Mouse (Mus musculus) liver, embryonic 14.5 days (tissue): ENCODE data around the gene Gpsm3. TPM values are rescaled to one million over a fixed set of nuclear protein-coding genes. Genes with fewer than 3 reads are reported as not detected.

Experiments used
- ATAC-seq: fragments of 200-750 bp; cut with Nextera tagmentation; 2 replicates; pipeline ENCODE4 v1.8.0; 2017; ENCODE audit warnings: moderate number of reproducible peaks, mild to moderate bottlenecking, moderate library complexity; ENCODE audit not compliant: insufficient read depth
- DNase-seq, 3 experiments: peaks; one replicate each; pipeline ENCODE4 v3.0.0-alpha.2; 2012 to 2013; ENCODE audit warnings: low read depth in 3 of 3, low spot score in 3 of 3
- H3K27ac ChIP-seq: fragments of 300-500 bp; sonication (generic); 2 replicates; pipeline ENCODE4 v1.5.1; 2014; ENCODE audit warnings: moderate library complexity, mild to moderate bottlenecking, control low read depth, inconsistent platforms
- H3K27me3 ChIP-seq: fragments of 300-500 bp; sonication (generic); 2 replicates; pipeline ENCODE4 v1.6.1; 2014; ENCODE audit warnings: mild to moderate bottlenecking, low read length, moderate library complexity; ENCODE audit not compliant: control insufficient read depth, insufficient read depth
- H3K36me3 ChIP-seq: fragments of 300-500 bp; sonication (generic); replicated peaks from 2 replicates; pipeline ENCODE4 v1.6.1; 2014; ENCODE audit warnings: low read depth; ENCODE audit not compliant: control insufficient read depth, insufficient read depth
- H3K4me1 ChIP-seq, 2 experiments: fragments of 200-500 bp in 1 of 2; fragments of 300-500 bp in 1 of 2; sonication (generic) in 1 of 2; replicated peaks; 2 replicates each; pipeline ENCODE4 v1.6.1; 2012 to 2014; ENCODE audit warnings: antibody characterized with exemption in 1 of 2, inconsistent platforms in 1 of 2, low read length in 1 of 2; ENCODE audit not compliant: control insufficient read depth in 2 of 2, insufficient read depth in 2 of 2
- H3K4me2 ChIP-seq: fragments of 300-500 bp; sonication (generic); 2 replicates; pipeline ENCODE4 v1.6.1; 2014; ENCODE audit warnings: low read depth, mild to moderate bottlenecking, control low read depth, moderate library complexity
- H3K4me3 ChIP-seq, 2 experiments: fragments of 200-500 bp in 1 of 2; fragments of 300-500 bp in 1 of 2; sonication (generic) in 1 of 2; 2 replicates each; pipeline ENCODE4 v1.5.1; 2012 to 2014; ENCODE audit warnings: low read depth in 2 of 2, low read length in 2 of 2, mild to moderate bottlenecking in 2 of 2, control low read depth in 1 of 2, inconsistent platforms in 1 of 2, moderate library complexity in 1 of 2; ENCODE audit not compliant: insufficient read depth in 1 of 2
- H3K9ac ChIP-seq: fragments of 300-500 bp; sonication (generic); replicated peaks from 2 replicates; pipeline ENCODE4 v1.6.1; 2014; ENCODE audit warnings: mild to moderate bottlenecking, control low read depth, moderate library complexity
- H3K9me3 ChIP-seq: fragments of 300-500 bp; sonication (generic); 2 replicates; pipeline ENCODE4 v1.6.1; 2016; ENCODE audit warnings: low read length, mixed read lengths; ENCODE audit not compliant: control insufficient read depth
- CTCF ChIP-seq: IDR thresholded peaks from 2 replicates; pipeline ENCODE4 v1.5.1; 2016; ENCODE audit warnings: antibody characterized with exemption, low read depth, control low read depth
- EP300 ChIP-seq: IDR thresholded peaks from 2 replicates; pipeline ENCODE4 v1.6.1; 2016; ENCODE audit warnings: antibody characterized with exemption, low read depth
- WGBS: fragments of 180-500 bp; shearing (Covaris S2); extraction: QIAGEN DNeasy Blood & Tissue Kit; methylation state at CpG from one replicate; pipeline ENCODE4 v1.1.7; 2014; ENCODE audit not compliant: insufficient replicate concordance; 5-methylcytosine and 5-hydroxymethylcytosine counted together
- polyA plus RNA-seq, 2 experiments: library from polyadenylated mRNA; depleted of rRNA in 1 of 2; stranded (reverse) in 1 of 2; unstranded in 1 of 2; fragments of >200 nt; fragmentation: Nextera tagmentation in 1 of 2; extraction: Ambion mirVana in 1 of 2; gene quantifications; 2 replicates each; pipeline versions ENCODE4 v1.2.1 to v1.2.3; 2012 to 2014

Gpsm3 gene
- polyA plus RNA-seq, 2 experiments, result 4.2 to 9.8 TPM

DNA sequence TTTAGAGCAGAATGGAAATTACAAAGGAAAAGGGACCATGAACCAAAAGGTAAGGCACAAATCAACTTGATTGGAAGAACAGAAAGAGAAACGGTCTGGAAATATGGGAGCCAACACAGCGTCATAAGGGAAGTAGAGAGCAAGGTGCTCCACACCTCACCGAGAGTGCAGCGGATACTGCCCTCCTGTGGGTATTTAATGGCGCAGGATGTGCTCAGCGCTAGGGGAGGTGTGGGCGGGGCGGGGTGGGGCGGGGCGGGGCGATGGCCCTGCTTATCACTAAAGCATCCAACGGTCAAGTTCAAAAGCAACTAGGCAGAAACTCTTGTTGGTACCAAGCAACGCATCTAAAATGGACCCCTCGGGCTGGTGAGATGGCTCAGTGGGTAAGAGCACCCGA lies 29.7 kb upstream of the Gpsm3 start:
- TF ChIP-seq EP300 (no peak), CTCF (peak; percentile 46)
- ATAC-seq, result peak; percentile 55; the same call in 1 of the 2 replicates
- peaks cover 3 to 4% of the 10 kb centered on the region in 2 experiments; a peak in 3 of 4 replicates for H3K4me1 ChIP-seq
- WGBS, result 15% methylated on average over 15 of the region's 15 CpGs
- H3K4me3 ChIP-seq, result no peak overlapping the region
- no peak overlapping the region for H3K9ac ChIP-seq
- no peak overlapping the region for H3K27ac ChIP-seq
- no peaks in the 10 kb centered on the region for H3K9me3 ChIP-seq
- no peaks in the 10 kb centered on the region for H3K36me3 ChIP-seq
- H3K27me3 ChIP-seq, result no peaks in the 10 kb centered on the region
- no peak overlapping the region for H3K4me2 ChIP-seq
- DNase-seq, result peak in 1 of 3 experiments; percentile 20

DNA sequence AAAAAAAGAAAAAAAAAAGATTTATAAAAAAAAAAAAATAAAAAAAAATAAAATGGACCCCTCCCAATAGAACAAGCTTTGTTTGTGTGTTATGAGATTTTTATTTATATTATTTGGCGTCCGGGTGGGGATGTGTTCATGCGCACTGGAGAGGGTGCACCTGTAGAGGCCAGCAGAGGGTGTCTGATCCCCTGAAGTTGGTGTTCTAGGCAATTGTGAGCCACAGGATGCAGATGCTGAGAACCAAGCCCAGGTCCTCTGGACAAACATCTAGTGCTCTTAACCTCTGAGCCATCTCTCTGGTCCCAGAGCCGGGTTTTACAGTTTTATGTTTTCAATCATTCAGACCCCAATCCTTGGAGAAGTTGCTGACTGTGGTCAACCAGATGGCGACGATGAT lies 29.2 kb upstream of the Gpsm3 start:
- WGBS, result 79% methylated on average over 6 of the region's 6 CpGs
- Histone ChIP-seq H3K4me3 (no peak overlapping the region), H3K9ac (no peak overlapping the region), H3K4me1 (peaks cover 3 to 4% of the 10 kb centered on the region in 2 experiments; a peak in 3 of 4 replicates), H3K27ac (no peak overlapping the region), H3K4me2 (no peak overlapping the region), H3K27me3 (no peaks in the 10 kb centered on the region), H3K36me3 (no peaks in the 10 kb centered on the region), H3K9me3 (no peaks in the 10 kb centered on the region)
- DNase-seq (no peak), ATAC-seq (no peak)
- TF ChIP-seq EP300, result no peak
- TF ChIP-seq CTCF, result no peak

DNA sequence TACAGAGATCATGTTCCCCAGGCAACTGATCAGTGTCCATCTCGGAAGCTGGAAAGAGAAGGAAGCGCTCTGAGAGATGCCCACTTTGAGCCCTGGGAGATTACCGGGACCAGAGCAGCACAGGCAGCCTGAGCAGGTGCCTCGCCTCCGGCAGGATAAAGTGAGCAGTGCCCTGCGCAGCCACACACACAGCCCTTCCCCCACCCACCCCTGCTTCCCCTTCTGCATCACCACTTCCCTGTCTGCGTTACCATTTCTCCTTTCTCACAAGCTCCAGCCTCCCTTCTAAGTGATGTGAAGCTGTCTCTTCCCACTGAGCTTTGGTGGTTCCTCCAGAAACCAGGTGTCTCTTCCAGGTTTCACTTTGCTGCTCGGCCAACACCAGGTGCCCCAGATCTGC lies 28.4 kb upstream of the Gpsm3 start:
- no peak overlapping the region for H3K27ac ChIP-seq
- H3K27me3 ChIP-seq, result no peaks in the 10 kb centered on the region
- TF ChIP-seq EP300 (no peak), CTCF (no peak)
- ATAC-seq (no peak), DNase-seq (peak in 1 of 3 experiments; percentile 7)
- no peak overlapping the region for H3K4me3 ChIP-seq
- no peaks in the 10 kb centered on the region for H3K36me3 ChIP-seq
- H3K9me3 ChIP-seq, result no peaks in the 10 kb centered on the region
- peaks cover 3 to 4% of the 10 kb centered on the region in 2 experiments; a peak in 3 of 4 replicates for H3K4me1 ChIP-seq
- 18% methylated on average over 8 of the region's 8 CpGs for WGBS
- H3K9ac ChIP-seq, result no peak overlapping the region
- H3K4me2 ChIP-seq, result peak overlapping the region; percentile 33; the same call in 1 of the 2 replicates

DNA sequence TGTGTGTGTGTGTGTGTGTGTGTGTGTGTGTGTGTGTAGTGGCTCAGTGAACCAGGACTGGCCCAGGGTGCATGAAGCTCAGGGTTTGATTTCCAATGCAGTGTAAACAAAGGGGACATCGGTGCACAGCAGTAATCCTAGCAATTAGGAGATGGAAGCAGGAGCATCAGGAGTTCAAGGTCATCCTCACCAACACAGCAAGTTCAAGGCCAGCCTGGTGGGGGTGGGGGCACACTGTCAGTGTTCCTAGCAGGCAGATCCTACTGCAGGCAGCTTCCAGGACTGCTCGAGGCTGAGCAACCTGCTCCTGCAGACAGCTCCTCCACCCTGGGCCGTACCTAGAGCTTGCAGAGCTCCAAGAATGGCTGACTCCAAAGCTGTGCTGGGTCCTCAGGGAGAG lies 27.0 kb upstream of the Gpsm3 start:
- no peaks in the 10 kb centered on the region for H3K9me3 ChIP-seq
- H3K4me2 ChIP-seq, result no peak overlapping the region
- H3K27ac ChIP-seq, result no peak overlapping the region
- WGBS, result 41% methylated on average over 3 of the region's 3 CpGs
- no peaks in the 10 kb centered on the region; the same call in 1 of the 2 replicates for H3K27me3 ChIP-seq
- ATAC-seq, result no peak
- TF ChIP-seq EP300 (no peak), CTCF (no peak)
- H3K4me3 ChIP-seq, result no peak overlapping the region
- peaks cover 3 to 4% of the 10 kb centered on the region in 2 experiments; a peak in 3 of 4 replicates for H3K4me1 ChIP-seq
- no peaks in the 10 kb centered on the region for H3K36me3 ChIP-seq
- no peak overlapping the region for H3K9ac ChIP-seq
- no peak for DNase-seq

DNA sequence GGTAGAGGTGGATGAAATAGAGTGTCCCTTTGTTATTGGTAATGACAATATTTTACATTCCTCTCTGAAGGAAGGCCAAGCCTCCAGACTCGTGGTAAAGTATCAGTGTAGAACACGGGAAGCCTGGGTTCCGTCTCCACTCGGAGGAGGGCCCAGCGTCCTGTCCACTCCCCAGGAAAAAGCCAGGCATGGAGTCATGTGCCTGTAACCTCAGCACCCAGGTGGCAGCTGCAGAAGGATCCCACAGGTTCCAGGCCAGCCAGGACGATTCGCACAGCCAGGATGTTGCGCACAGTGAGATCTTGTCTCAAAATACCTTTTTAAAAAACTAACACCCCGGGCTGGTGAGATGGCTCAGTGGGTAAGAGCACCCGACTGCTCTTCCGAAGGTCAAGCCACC lies 26.3 kb upstream of the Gpsm3 start:
- 69% methylated on average over 11 of the region's 11 CpGs for WGBS
- no peak for ATAC-seq
- H3K9ac ChIP-seq, result no peak overlapping the region

More for the DNA sequence above, 26.3 kb upstream of the Gpsm3 start:
- TF ChIP-seq CTCF (no peak), EP300 (no peak)
- no peak for DNase-seq
- H3K36me3 ChIP-seq, result no peaks in the 10 kb centered on the region
- no peak overlapping the region for H3K4me2 ChIP-seq
- H3K4me1 ChIP-seq, result peaks cover 3 to 4% of the 10 kb centered on the region in 2 experiments; a peak in 3 of 4 replicates
- H3K27me3 ChIP-seq, result no peaks in the 10 kb centered on the region; the same call in 1 of the 2 replicates
- H3K27ac ChIP-seq, result no peak overlapping the region
- H3K4me3 ChIP-seq, result no peak overlapping the region
- no peaks in the 10 kb centered on the region for H3K9me3 ChIP-seq
